20 mouse cellular contexts compared by ENCODE assay signal in the genomic region with DNA sequence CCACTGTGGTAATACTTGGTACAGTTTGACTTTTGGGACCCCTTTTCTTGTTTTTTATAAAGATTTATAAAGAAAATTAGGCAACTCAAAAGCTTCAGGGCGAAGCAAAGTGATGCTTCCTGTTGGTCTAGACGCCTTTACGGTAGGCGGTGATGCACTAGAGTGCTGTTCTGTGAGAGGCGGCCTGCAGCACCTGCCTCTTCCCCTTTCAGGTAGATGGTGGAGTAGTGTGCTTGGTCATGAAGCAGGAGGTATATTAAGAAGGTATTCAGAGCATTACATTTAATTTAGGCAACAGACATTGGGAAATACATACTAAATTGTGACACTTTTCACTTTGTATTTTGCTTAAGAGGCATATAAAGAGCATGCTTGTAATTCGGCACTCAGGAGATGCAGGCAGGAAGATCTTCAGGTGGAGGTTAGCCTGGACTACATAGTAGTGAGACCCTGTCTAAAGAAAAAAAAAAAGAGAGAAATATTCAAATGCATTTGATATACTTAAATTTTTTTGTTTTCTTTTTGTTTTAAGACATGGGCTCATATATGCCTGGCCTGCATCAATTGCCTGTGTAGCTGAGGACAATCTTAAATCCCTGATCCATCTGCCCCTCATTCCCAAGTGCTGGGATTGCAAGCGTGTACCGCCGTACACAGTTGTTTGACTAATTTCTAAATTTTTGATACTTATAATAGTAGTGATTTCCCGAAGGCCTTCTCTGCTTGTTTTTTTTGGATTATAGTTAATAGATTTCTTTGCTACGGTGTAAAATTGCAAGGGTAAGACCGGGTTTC.
DNase-seq lines count a peak whose midpoint lies in the region; ATAC-seq and TF ChIP-seq lines count a peak whose summit lies in the region.
"Had no signal": no experiment of that assay in that cellular context is flagged by ENCODE, and none has a peak within 500 bp of the region (broad histone marks: within the 10 kb centered on the region; RNA-seq: fewer than 3 reads in every experiment).

No protein-coding gene starts in this region.

- no peak overlapping the region for H3K4me3 ChIP-seq in liver, postnatal 0 days (ENCODE audit: low read depth, low read length)
- H3K4me3 ChIP-seq in forebrain, postnatal 0 days (ENCODE audit: low read depth, low read length), result no peak overlapping the region
- H3K4me3 ChIP-seq: embryonic facial prominence, embryonic 13.5 days; heart, embryonic 13.5 days; limb, embryonic 13.5 days; liver, embryonic 15.5 days; stomach, embryonic 15.5 days had no signal

- TF ChIP-seq CTCF in liver, postnatal 0 days (IDR thresholded peaks at IDR 0.05; ENCODE audit: low read depth), result no peak
- no peak for TF ChIP-seq CTCF in forebrain, postnatal 0 days (IDR thresholded peaks at IDR 0.05; ENCODE audit: low read depth)

- peak overlapping the region; percentile 8; the same call in 1 of the 2 replicates for H3K27ac ChIP-seq in liver, postnatal 0 days (ENCODE audit: low read depth)
- H3K27ac ChIP-seq in forebrain, postnatal 0 days (ENCODE audit: low read depth, low read length), result no peak overlapping the region
- H3K27ac ChIP-seq: embryonic facial prominence, embryonic 13.5 days; heart, embryonic 13.5 days; limb, embryonic 13.5 days; liver, embryonic 15.5 days; stomach, embryonic 15.5 days had no signal

- H3K36me3 ChIP-seq in liver, postnatal 0 days (replicated peaks; ENCODE audit: insufficient read depth, low read length), result no peaks in the 10 kb centered on the region
- no peaks in the 10 kb centered on the region for H3K36me3 ChIP-seq in forebrain, postnatal 0 days (ENCODE audit: insufficient read depth)
- H3K36me3 ChIP-seq: embryonic facial prominence, embryonic 13.5 days; heart, embryonic 13.5 days; limb, embryonic 13.5 days; liver, embryonic 15.5 days; stomach, embryonic 15.5 days had no signal

- H3K9me3 ChIP-seq in liver, postnatal 0 days (ENCODE audit: low read length), result no peaks in the 10 kb centered on the region
- H3K9me3 ChIP-seq in forebrain, postnatal 0 days (ENCODE audit: low read length), result no peaks in the 10 kb centered on the region
- H3K9me3 ChIP-seq: embryonic facial prominence, embryonic 13.5 days; heart, embryonic 13.5 days; limb, embryonic 13.5 days; liver, embryonic 15.5 days; megakaryocyte, embryonic 14.5 days; stomach, embryonic 15.5 days had no signal

- no peak for DNase-seq in liver, postnatal 0 days
- no peak for DNase-seq in liver
- peak; percentile 38 for DNase-seq in A20 (ENCODE audit: low read depth, low spot score)
- no peak for DNase-seq in testis, postnatal 14 days (ENCODE audit: low spot score)
- DNase-seq in adipocyte (ENCODE audit: low spot score), result no peak
- DNase-seq in forebrain, postnatal 0 days, result no peak
- DNase-seq: cerebellum, adult 8-10 months; kidney, adult 11 months; lung, postnatal 10 days; right cerebral cortex, postnatal 25 days had no signal

- no peak for TF ChIP-seq EP300 in liver, postnatal 0 days (IDR thresholded peaks at IDR 0.05; ENCODE audit: low read depth)

- ATAC-seq in liver, postnatal 0 days, result no peak
- peak; percentile 63 for ATAC-seq in CD4-positive, CD25-positive, alpha-beta regulatory T cell, adult 4 months
- ATAC-seq in hematopoietic stem cell, adult 5-6 weeks (replicated peaks in 1 of 2; ENCODE audit: insufficient read depth in 1 of 2, low FRiP score in 2 of 2, low TSS enrichment in 1 of 2, low read depth in 1 of 2, poor library complexity in 2 of 2, severe bottlenecking in 2 of 2), result peak; percentile 30 to 50; a peak in 1 of 4 replicates
- no peak for ATAC-seq in forebrain, postnatal 0 days
- ATAC-seq: hindbrain, embryonic 16.5 days; midbrain, embryonic 16.5 days had no signal

- no peaks in the 10 kb centered on the region for H3K27me3 ChIP-seq in liver, postnatal 0 days (ENCODE audit: insufficient read depth, low read length)
- H3K27me3 ChIP-seq in forebrain, postnatal 0 days (ENCODE audit: insufficient read depth, low read length), result no peaks in the 10 kb centered on the region
- H3K27me3 ChIP-seq: embryonic facial prominence, embryonic 13.5 days; heart, embryonic 13.5 days; limb, embryonic 13.5 days; liver, embryonic 15.5 days; megakaryocyte, embryonic 14.5 days; stomach, embryonic 15.5 days had no signal

- WGBS in liver, postnatal 0 days (ENCODE audit: insufficient replicate concordance), result 62% methylated on average over 12 of the region's 12 CpGs
- 93% methylated on average over 12 of the region's 12 CpGs for WGBS in forebrain, postnatal 0 days

- peaks cover 2% of the 10 kb centered on the region; the same call in 1 of the 2 replicates for H3K4me1 ChIP-seq in liver, postnatal 0 days (ENCODE audit: insufficient read depth)
- no peaks in the 10 kb centered on the region for H3K4me1 ChIP-seq in forebrain, postnatal 0 days (ENCODE audit: insufficient read depth)
- H3K4me1 ChIP-seq: stomach, embryonic 15.5 days had no signal

- no peak overlapping the region for H3K4me2 ChIP-seq in liver, postnatal 0 days (ENCODE audit: low read depth, low read length)
- H3K4me2 ChIP-seq in forebrain, postnatal 0 days (ENCODE audit: low read depth), result no peak overlapping the region
- H3K4me2 ChIP-seq: embryonic facial prominence, embryonic 13.5 days; heart, embryonic 13.5 days; limb, embryonic 13.5 days; liver, embryonic 15.5 days; stomach, embryonic 15.5 days had no signal

- no peak overlapping the region for H3K9ac ChIP-seq in liver, postnatal 0 days (replicated peaks)
- no peak overlapping the region for H3K9ac ChIP-seq in forebrain, postnatal 0 days
- H3K9ac ChIP-seq: embryonic facial prominence, embryonic 13.5 days; heart, embryonic 13.5 days; limb, embryonic 13.5 days; liver, embryonic 15.5 days; stomach, embryonic 15.5 days had no signal

Comparison
In these comparisons a context has a peak if more than half of its experiments do, and no peak if none do; other contexts are left out.
1. ATAC-seq: peak in CD4-positive, CD25-positive, alpha-beta regulatory T cell, adult 4 months (single experiment) and hematopoietic stem cell, adult 5-6 weeks (2 of 2); none in liver, postnatal 0 days (single experiment) and forebrain, postnatal 0 days (single experiment).